In the genomic region with DNA sequence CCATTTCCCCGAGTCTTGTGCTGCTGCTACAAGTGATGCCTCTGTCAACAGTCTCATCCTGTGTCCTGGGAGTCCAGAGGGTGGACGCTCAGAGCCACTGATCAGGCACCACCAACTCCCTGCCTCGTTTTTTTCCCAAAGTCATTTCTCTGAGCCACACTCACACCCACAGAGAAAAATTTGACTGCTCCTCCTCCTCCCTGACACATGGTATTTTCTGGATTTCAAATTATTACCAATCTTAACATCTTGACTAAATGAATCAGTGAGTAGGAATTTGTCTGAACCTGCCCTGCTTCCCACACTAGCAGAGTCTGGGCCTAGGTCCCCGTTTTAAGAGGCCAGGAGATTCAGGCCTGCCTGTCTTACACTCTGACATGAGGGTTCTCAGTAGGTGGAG, we compare ENCODE assay signal across 18 mouse cellular contexts. TPM values are rescaled to one million over a fixed set of nuclear protein-coding genes. Genes with fewer than 3 reads are reported as not detected.
"Had no signal": no experiment of that assay in that cellular context is flagged by ENCODE, and none has a peak within 500 bp of the region (broad histone marks: within the 10 kb centered on the region; RNA-seq: fewer than 3 reads in every experiment).

No protein-coding gene starts in this region.

- DNase-seq: lung, embryonic 14.5 days; lung, postnatal 10 days; lung, postnatal 4 days; midbrain, embryonic 14.5 days; right cerebral cortex, postnatal 14 days; thymus, adult 2 months; thymus, postnatal 25 days; thymus, postnatal 4 days had no signal

- H3K4me3 ChIP-seq: midbrain, embryonic 10.5 days; midbrain, embryonic 12.5 days; neural tube, embryonic 12.5 days; stomach, embryonic 15.5 days had no signal

- H3K27ac ChIP-seq: midbrain, embryonic 10.5 days; midbrain, embryonic 12.5 days; neural tube, embryonic 12.5 days; stomach, embryonic 15.5 days; stomach, postnatal 0 days had no signal

- H3K9me3 ChIP-seq: midbrain, embryonic 10.5 days; midbrain, embryonic 12.5 days; neural tube, embryonic 12.5 days; stomach, embryonic 15.5 days had no signal

- H3K36me3 ChIP-seq: midbrain, embryonic 10.5 days; midbrain, embryonic 12.5 days; neural tube, embryonic 12.5 days; stomach, embryonic 15.5 days had no signal

- H3K27me3 ChIP-seq: midbrain, embryonic 12.5 days; neural tube, embryonic 12.5 days; stomach, embryonic 15.5 days had no signal

RNA-seq across cellular contexts. Expression of gene Mybph, which starts 1.2 kb away (rescaled TPM):
- total RNA-seq: megakaryocyte-erythroid progenitor cell, adult 5-6 weeks; neutrophil, adult 5-6 weeks had no signal
- polyA plus RNA-seq: lung, embryonic 14.5 days; midbrain, embryonic 12.5 days; spleen, adult 2 months; urinary bladder, adult 2 months had no signal

RNA-seq across cellular contexts. Expression of gene Chil1, which starts 10.0 kb away (rescaled TPM):
- polyA plus RNA-seq: lung, embryonic 14.5 days had no signal

RNA-seq across cellular contexts. Expression of gene Adora1, which starts 43.2 kb away (rescaled TPM):
- total RNA-seq: megakaryocyte, adult 5-6 weeks; megakaryocyte-erythroid progenitor cell, adult 5-6 weeks; neutrophil, adult 5-6 weeks had no signal
